Mouse (Mus musculus): ENCODE results near the gene Mindy4. TPM values are rescaled to one million over a fixed set of nuclear protein-coding genes. Genes with fewer than 3 reads are reported as not detected.

The Mindy4 gene
- total and polyA plus RNA-seq, 3 experiments: not detected

- DNase-seq (ENCODE audit: extremely low read depth): no peak
- Histone ChIP-seq H3K4me2 (ENCODE audit: insufficient read depth, low read depth, poor library complexity, severe bottlenecking) (no peak overlapping the region), H3K9me3 (replicated peaks; ENCODE audit: low read length) (peaks cover 4% of the 10 kb centered on the region), H3K27me3 (replicated peaks) (peaks cover 45% of the 10 kb centered on the region), H3K79me2 (replicated peaks; ENCODE audit: control insufficient read depth, extremely low read depth, insufficient read depth, poor library complexity, severe bottlenecking) (no peaks in the 10 kb centered on the region), H3K4me3 (replicated peaks in 1 of 3; ENCODE audit: low read depth in 2 of 3, low read length in 2 of 3, poor library complexity in 1 of 3) (no peak overlapping the region), H3K27ac (ENCODE audit: insufficient read depth, low read depth) (no peak overlapping the region), H3K36me3 (replicated peaks in 1 of 2; ENCODE audit: control insufficient read depth in 1 of 2, insufficient read depth in 1 of 2, low read length in 1 of 2) (no peaks in the 10 kb centered on the region), H3K9ac (ENCODE audit: insufficient read depth, low read depth) (no peak overlapping the region), H3K4me1 (ENCODE audit: control insufficient read depth in 1 of 2, insufficient read depth in 2 of 2) (peaks cover 4 to 21% of the 10 kb centered on the region in 2 experiments)
- TF ChIP-seq GABPA (IDR thresholded peaks at IDR 0.05; ENCODE audit: insufficient replicate concordance, low read depth, low read length) (no peak), POLR2AphosphoS2 (IDR thresholded peaks at IDR 0.05; ENCODE audit: low read depth, low read length) (no peak), MYC (IDR thresholded peaks at IDR 0.05; ENCODE audit: low read depth, low read length) (no peak), JUND (conservative IDR thresholded peaks at IDR 0.05; ENCODE audit: low read depth, low read length) (no peak), RCOR1 (conservative IDR thresholded peaks at IDR 0.05; ENCODE audit: low read depth, low read length) (no peak), USF1 (IDR thresholded peaks at IDR 0.05; ENCODE audit: low read depth, low read length) (no peak), MAZ (IDR thresholded peaks at IDR 0.05; ENCODE audit: low read depth, low read length) (no peak), JUN (IDR thresholded peaks at IDR 0.05; ENCODE audit: insufficient read depth, low read depth, low read length) (no peak), CHD1 (IDR thresholded peaks at IDR 0.05; ENCODE audit: low read depth, low read length) (no peak), USF2 (conservative IDR thresholded peaks at IDR 0.05; ENCODE audit: low read depth, low read length) (no peak)
- dilution Hi-C loops (cut with MboI; ENCODE audit: extremely low pct_ligation_motif_present, extremely low pct_unique_long_range_greater_than_20kb, low sequenced_read_pairs): no loop called here
- in situ Hi-C loops (cut with MboI; ENCODE audit: low pct_ligation_motif_present, low pct_unique_long_range_greater_than_20kb, low sequenced_read_pairs): no loop called here
These were observed 82.0 kb downstream of the Mindy4 start for GRCm38 (mm10) chr6:55285218-55285617.

GRCm38 (mm10) chr6:55288007-55288602 lies 84.9 kb downstream of the Mindy4 start:
- no peak overlapping the region for H3K27ac ChIP-seq (ENCODE audit: insufficient read depth, low read depth)
- in situ Hi-C loops (cut with MboI; ENCODE audit: low pct_ligation_motif_present, low pct_unique_long_range_greater_than_20kb, low sequenced_read_pairs) (no loop called here), dilution Hi-C loops (cut with MboI; ENCODE audit: extremely low pct_ligation_motif_present, extremely low pct_unique_long_range_greater_than_20kb, low sequenced_read_pairs) (no loop called here)
- H3K79me2 ChIP-seq (replicated peaks; ENCODE audit: control insufficient read depth, extremely low read depth, insufficient read depth, poor library complexity, severe bottlenecking): no peaks in the 10 kb centered on the region
- no peak overlapping the region for H3K4me2 ChIP-seq (ENCODE audit: insufficient read depth, low read depth, poor library complexity, severe bottlenecking)
- H3K9me3 ChIP-seq (replicated peaks; ENCODE audit: low read length): peaks cover 4% of the 10 kb centered on the region
- peaks cover 4 to 8% of the 10 kb centered on the region in 2 experiments for H3K4me1 ChIP-seq (ENCODE audit: control insufficient read depth in 1 of 2, insufficient read depth in 2 of 2)
- H3K9ac ChIP-seq (ENCODE audit: insufficient read depth, low read depth): no peak overlapping the region
- TF ChIP-seq MAX (IDR thresholded peaks at IDR 0.05; ENCODE audit: low read length): no peak
- TF ChIP-seq EP300 (IDR thresholded peaks at IDR 0.05; ENCODE audit: low read length): 0 out of 2 replicates have a peak, but pooled peaks have one; percentile 23
- 0 out of 2 replicates have a peak, but pooled peaks have one; percentile 22 for TF ChIP-seq KAT2A (IDR thresholded peaks at IDR 0.05; ENCODE audit: insufficient replicate concordance, low read length)
- no peaks in the 10 kb centered on the region for H3K36me3 ChIP-seq (replicated peaks in 1 of 2; ENCODE audit: control insufficient read depth in 1 of 2, insufficient read depth in 1 of 2, low read length in 1 of 2)
- peak; percentile 37 for DNase-seq (ENCODE audit: extremely low read depth)
- H3K4me3 ChIP-seq (replicated peaks in 1 of 3; ENCODE audit: low read depth in 2 of 3, low read length in 2 of 3, poor library complexity in 1 of 3): no peak overlapping the region
- H3K27me3 ChIP-seq (replicated peaks): peaks cover 60% of the 10 kb centered on the region
